Mouse (Mus musculus) splenic B cell, adult 2 months (primary cell): ENCODE results near the gene Olfr1410.

ENCODE experiments used
- DNase-seq: peaks from one replicate; pipeline ENCODE4 v3.0.0-alpha.2; 2011; ENCODE audit warnings: low read depth, low spot score
- H3K27me3 ChIP-seq: 2 replicates; pipeline ENCODE4 v1.6.1; 2012; ENCODE audit warnings: mild to moderate bottlenecking, low read length, moderate library complexity, mixed read lengths; ENCODE audit not compliant: control insufficient read depth, poor library complexity, insufficient read depth, severe bottlenecking
- H3K36me3 ChIP-seq: 2 replicates; pipeline ENCODE4 v1.6.1; 2012; ENCODE audit warnings: mild to moderate bottlenecking, low read length, moderate library complexity, mixed read lengths; ENCODE audit not compliant: control insufficient read depth, poor library complexity, insufficient read depth, severe bottlenecking

Gene Olfr1410

GRCm38 (mm10) chr1:92648197-92648596 is 42.6 kb downstream of the Olfr1410 start:
- no peaks in the 10 kb centered on the region for H3K27me3 ChIP-seq
- DNase-seq, result peak; percentile 40

GRCm38 (mm10) chr1:92648673-92649072 is 43.1 kb downstream of the Olfr1410 start, which contains the start of gene Otos:
Otos (minus strand) TSS chr1:92648841.
- Histone ChIP-seq H3K36me3 (no peaks in the 10 kb centered on the region), H3K27me3 (no peaks in the 10 kb centered on the region)
- peak; percentile 73 for DNase-seq

More at GRCm38 (mm10) chr1:92648197-92648596, 42.6 kb downstream of the Olfr1410 start:
- H3K36me3 ChIP-seq, result no peaks in the 10 kb centered on the region

DNA sequence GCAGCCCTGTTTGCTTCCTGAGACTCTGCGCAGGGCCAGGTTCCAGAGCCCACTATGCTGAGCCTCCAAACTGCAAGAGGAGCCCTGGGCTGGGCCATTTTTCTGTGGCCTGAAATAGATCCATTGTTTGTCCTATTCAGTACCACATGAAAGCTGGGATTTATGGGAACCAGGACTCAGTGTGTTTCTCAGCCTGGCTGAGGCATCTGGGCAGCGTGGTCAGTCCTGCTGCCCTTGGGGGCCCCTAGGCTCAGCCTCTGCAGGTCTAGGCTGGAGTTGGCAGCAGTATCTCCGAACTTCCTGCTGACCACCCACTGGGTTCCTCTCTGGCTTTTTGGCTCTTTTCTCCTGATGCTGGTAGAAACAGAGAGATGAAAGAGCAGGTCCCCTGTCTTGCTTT is 45.9 kb downstream of the Olfr1410 start:
- DNase-seq, result no peak
- Histone ChIP-seq H3K36me3 (no peaks in the 10 kb centered on the region), H3K27me3 (no peaks in the 10 kb centered on the region)

DNA sequence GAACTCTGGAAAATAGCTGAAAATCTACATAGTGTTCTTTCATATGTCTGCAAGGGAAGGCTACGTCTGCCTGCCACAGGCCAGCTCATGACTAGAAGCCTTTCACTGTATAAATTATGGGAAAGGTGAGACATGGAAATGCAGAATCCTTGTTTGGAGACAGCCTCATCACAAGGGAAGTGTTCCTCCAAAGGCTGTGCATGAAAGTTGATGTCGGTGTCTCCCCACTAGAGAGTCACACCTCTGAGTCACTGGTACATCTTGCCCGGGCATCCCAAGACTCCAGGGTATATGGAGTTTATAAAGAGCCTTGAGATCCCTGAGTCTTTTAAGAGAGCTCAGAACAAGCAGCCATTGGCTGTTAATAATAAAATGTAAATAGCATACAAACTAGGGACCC is 47.6 kb downstream of the Olfr1410 start:
- Histone ChIP-seq H3K36me3 (no peaks in the 10 kb centered on the region), H3K27me3 (no peaks in the 10 kb centered on the region)
- DNase-seq, result no peak

DNA sequence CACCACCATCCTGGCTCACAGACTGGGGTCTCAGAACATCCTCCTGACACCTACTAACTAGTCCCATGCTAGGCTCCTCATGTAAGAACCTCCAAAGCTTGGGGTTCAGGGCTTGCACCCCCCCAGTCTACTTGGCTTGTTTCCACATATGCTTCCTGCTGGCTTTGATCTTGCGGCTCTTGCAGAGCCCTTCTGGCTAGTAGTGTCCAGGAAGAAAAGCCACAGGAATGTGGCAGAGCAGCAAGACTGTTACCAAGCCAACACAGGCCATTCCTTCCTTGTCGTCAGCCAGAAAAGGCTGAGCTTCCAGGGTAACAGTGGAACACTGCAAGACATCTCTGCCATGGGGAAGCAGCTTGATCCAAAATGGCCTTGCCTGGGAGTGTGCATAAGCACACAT is 49.1 kb downstream of the Olfr1410 start:
- Histone ChIP-seq H3K27me3 (no peaks in the 10 kb centered on the region), H3K36me3 (no peaks in the 10 kb centered on the region)
- no peak for DNase-seq

- H3K36me3 ChIP-seq, result no peaks in the 10 kb centered on the region
- no peaks in the 10 kb centered on the region for H3K27me3 ChIP-seq
- no peak for DNase-seq
Measured at GRCm38 (mm10) chr1:92657025-92657820, 51.6 kb downstream of the Olfr1410 start.

DNA sequence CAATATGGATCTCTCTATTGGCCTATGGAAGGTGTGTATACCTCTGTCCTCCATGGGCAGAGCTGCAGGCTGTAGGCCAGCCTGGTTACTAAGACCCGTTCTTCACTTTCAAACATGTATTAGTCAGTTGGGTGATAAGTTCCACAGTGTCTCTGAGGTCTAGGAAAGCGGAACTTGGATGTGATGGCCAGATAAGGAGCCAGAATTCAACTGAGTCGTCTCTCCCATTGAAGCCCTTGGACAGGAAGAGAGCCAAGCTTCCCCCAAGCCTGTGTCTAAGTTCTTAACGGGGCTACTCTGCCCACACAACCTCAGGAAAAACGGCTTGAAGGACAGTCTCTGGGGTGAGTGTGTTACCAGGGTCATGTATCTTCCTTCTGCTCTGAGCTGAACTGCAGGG is 53.8 kb downstream of the Olfr1410 start:
- no peaks in the 10 kb centered on the region for H3K27me3 ChIP-seq
- H3K36me3 ChIP-seq, result no peaks in the 10 kb centered on the region
- no peak for DNase-seq
